Mouse (Mus musculus) heart, embryonic 11.5 days (tissue): ENCODE measurements around the gene U2af2. TPM values are rescaled to one million over a fixed set of nuclear protein-coding genes. Genes with fewer than 3 reads are reported as not detected.
"Not testable (repeated sequence)": the region's sequence is repeated elsewhere in the genome, so short reads cannot be mapped to it uniquely, and the experiment has no call there.

Experiments used
- ATAC-seq: fragments of 200-750 bp; cut with Nextera tagmentation; replicated peaks from 2 replicates; pipeline ENCODE4 v1.8.0; 2017; ENCODE audit warnings: moderate library complexity; ENCODE audit not compliant: insufficient number of reproducible peaks, low FRiP score, low TSS enrichment
- H3K27ac ChIP-seq: fragments of 300-500 bp; sonication (generic); 2 replicates; pipeline ENCODE4 v1.5.1; 2014; ENCODE audit warnings: mild to moderate bottlenecking, low read depth, low read length
- H3K27me3 ChIP-seq: fragments of 300-500 bp; sonication (generic); 2 replicates; pipeline ENCODE4 v1.6.1; 2014; ENCODE audit warnings: mild to moderate bottlenecking, low read length, mixed read lengths; ENCODE audit not compliant: control insufficient read depth, insufficient read depth
- H3K36me3 ChIP-seq: fragments of 300-500 bp; sonication (generic); 2 replicates; pipeline ENCODE4 v1.6.1; 2014; ENCODE audit warnings: mild to moderate bottlenecking, low read length, moderate library complexity, mixed read lengths; ENCODE audit not compliant: control insufficient read depth, insufficient read depth
- H3K4me1 ChIP-seq: fragments of 300-500 bp; sonication (generic); 2 replicates; pipeline ENCODE4 v1.6.1; 2014; ENCODE audit warnings: low read length; ENCODE audit not compliant: control insufficient read depth, insufficient read depth
- H3K4me2 ChIP-seq: fragments of 300-500 bp; sonication (generic); 2 replicates; pipeline ENCODE4 v1.6.1; 2014; ENCODE audit warnings: mild to moderate bottlenecking, moderate library complexity
- H3K4me3 ChIP-seq: fragments of 300-500 bp; sonication (generic); 2 replicates; pipeline ENCODE4 v1.5.1; 2014; ENCODE audit warnings: low read depth, low read length
- H3K9ac ChIP-seq: fragments of 300-500 bp; sonication (generic); 2 replicates; pipeline ENCODE4 v1.6.1; 2014; ENCODE audit warnings: mild to moderate bottlenecking, low read depth, low read length, moderate library complexity
- H3K9me3 ChIP-seq: fragments of 300-500 bp; sonication (generic); replicated peaks from 2 replicates; pipeline ENCODE4 v1.6.1; 2016; ENCODE audit warnings: low read length; ENCODE audit not compliant: control insufficient read depth
- WGBS: fragments of 180-500 bp; shearing (Covaris S2); extraction: QIAGEN DNeasy Blood & Tissue Kit; methylation state at CpG from one replicate; pipeline ENCODE4 v1.1.7; 2014; ENCODE audit not compliant: insufficient replicate concordance; 5-methylcytosine and 5-hydroxymethylcytosine counted together
- polyA plus RNA-seq: library from polyadenylated mRNA; unstranded; fragments of >200 nt; fragmentation: Nextera tagmentation; extraction: Ambion mirVana; gene quantifications from 2 replicates; pipeline ENCODE4 v1.2.1, GENCODE M21; 2014

U2af2 gene
- polyA plus RNA-seq, 1 experiment from 2014 or later = 85.5 TPM

DNA sequence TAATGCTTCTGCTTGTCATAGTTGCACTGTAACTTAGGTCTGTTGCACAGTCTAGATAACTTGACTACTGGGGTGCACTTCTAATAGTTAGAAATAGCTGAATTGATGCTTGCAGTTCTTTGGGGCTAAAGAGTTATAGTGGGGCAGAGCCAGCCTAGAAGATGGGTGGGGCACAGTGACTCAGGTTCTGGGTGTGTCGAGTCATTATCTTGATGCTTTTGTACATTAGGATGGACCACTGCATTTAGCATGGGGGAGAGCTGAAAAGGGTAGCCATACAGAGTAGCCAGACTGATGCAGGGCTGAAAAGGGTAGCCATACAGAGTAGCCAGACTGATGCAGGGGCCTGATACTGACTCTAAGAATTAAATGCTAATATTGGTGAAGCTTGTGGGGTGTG is 11.6 kb downstream of the U2af2 start:
- Histone ChIP-seq H3K4me2 (peak overlapping the region; percentile 19; the same call in 1 of the 2 replicates), H3K27me3 (no peaks in the 10 kb centered on the region), H3K9ac (no peak overlapping the region), H3K4me3 (no peak overlapping the region), H3K27ac (no peak overlapping the region), H3K36me3 (peaks cover 61% of the 10 kb centered on the region), H3K4me1 (peaks cover 2% of the 10 kb centered on the region; the same call in 1 of the 2 replicates), H3K9me3 (no peaks in the 10 kb centered on the region)
- no peak; the same call in 1 of the 2 replicates for ATAC-seq
- 72% methylated on average over 1 of the region's 1 CpGs for WGBS

DNA sequence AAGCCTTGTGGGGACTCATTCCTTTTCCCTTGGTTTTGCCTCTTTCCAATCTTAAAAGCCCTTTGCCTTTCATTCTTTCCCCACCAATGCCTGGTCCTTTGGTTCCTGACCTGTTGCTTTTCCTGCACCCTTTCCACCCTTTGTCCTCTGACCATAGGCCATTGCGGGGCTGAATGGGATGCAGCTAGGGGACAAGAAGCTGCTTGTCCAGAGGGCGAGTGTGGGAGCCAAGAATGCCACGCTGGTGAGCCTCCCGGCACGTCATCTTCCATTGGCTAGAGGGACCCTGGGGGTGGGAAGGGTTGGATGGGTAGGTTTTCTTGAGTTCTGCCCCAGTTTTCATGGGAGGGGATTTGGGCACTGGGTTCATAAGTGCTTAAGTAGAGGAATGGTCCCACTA is 13.0 kb downstream of the U2af2 start:
- no peak for ATAC-seq
- Histone ChIP-seq H3K9ac (no peak overlapping the region), H3K9me3 (no peaks in the 10 kb centered on the region), H3K4me1 (peaks cover 2% of the 10 kb centered on the region; the same call in 1 of the 2 replicates), H3K36me3 (peaks cover 53% of the 10 kb centered on the region), H3K4me2 (no peak overlapping the region), H3K4me3 (no peak overlapping the region), H3K27ac (no peak overlapping the region), H3K27me3 (no peaks in the 10 kb centered on the region)
- 93% methylated on average over 5 of the region's 5 CpGs for WGBS

DNA sequence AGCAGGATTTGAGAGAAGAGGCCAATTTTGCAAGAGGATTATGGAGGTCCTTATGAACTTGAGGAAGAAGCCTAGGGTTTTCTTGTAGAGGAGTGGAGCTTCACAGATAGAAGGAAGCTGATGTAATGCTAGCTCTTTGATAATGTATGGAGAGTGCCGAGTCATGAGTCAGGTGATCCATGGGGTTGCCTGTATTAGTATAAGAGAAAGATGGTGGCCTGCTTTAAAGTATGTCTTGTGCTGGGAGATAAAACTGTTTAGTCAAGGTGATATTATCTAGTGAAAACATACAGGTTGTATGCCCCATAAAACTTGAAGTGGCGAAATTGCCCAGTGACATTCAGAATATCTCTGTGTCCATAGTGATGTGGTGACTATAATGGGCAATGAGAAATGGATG is 15.0 kb downstream of the U2af2 start:
- 76% methylated on average over 2 of the region's 2 CpGs for WGBS
- H3K4me3 ChIP-seq = no peak overlapping the region

DNA sequence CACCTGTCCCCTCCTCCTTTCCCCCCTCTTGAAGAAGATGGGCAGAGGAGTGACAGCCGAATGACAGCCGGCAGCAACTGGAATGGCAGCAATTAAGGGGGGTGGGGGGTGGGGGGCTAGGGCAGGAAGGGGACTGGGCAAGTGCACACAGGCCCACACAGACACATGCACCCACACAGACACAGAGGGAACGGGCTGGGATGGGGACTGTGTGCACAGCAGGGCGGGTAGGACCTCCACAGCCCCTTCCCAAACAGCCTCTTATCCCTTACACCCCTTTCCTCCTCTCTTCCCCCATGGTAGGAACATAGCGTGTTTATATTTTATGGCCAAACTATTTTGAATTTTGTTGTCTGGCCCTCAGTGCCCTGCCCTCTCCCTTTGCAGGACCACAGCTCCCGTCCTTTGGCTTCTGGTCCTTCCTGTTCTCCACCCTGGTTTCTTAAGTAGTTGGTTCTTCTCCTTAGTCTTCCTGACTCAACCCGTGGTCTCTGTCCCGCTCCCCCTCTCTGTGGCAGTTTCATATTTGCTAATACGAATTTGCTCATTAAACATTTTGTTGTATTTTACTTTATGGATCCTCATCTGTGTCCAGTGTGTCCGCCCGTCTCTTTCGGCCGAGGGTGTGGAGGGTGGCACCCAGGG is 17.5 kb downstream of the U2af2 start:
- 0 out of 2 replicates have a peak, but pooled peaks have one; percentile 7 for ATAC-seq
- peak overlapping the region; percentile 81 for H3K4me3 ChIP-seq
- H3K4me1 ChIP-seq = peaks cover 15% of the 10 kb centered on the region
- H3K4me2 ChIP-seq = peak overlapping the region; percentile 70
- H3K27ac ChIP-seq = peak overlapping the region; percentile 95
- peak overlapping the region; percentile 91; the same call in 1 of the 2 replicates for H3K9ac ChIP-seq
- H3K9me3 ChIP-seq, H3K27me3 ChIP-seq: not testable (repeated sequence)
- peaks cover 21% of the 10 kb centered on the region for H3K36me3 ChIP-seq
- 50% methylated on average over 9 of the region's 13 CpGs for WGBS

More for the DNA sequence above, 15.0 kb downstream of the U2af2 start:
- ATAC-seq = no peak
- Histone ChIP-seq H3K9me3 (no peaks in the 10 kb centered on the region), H3K4me1 (peaks cover 12% of the 10 kb centered on the region), H3K27me3 (no peaks in the 10 kb centered on the region), H3K4me2 (no peak overlapping the region), H3K9ac (no peak overlapping the region), H3K36me3 (peaks cover 34% of the 10 kb centered on the region), H3K27ac (no peak overlapping the region)

DNA sequence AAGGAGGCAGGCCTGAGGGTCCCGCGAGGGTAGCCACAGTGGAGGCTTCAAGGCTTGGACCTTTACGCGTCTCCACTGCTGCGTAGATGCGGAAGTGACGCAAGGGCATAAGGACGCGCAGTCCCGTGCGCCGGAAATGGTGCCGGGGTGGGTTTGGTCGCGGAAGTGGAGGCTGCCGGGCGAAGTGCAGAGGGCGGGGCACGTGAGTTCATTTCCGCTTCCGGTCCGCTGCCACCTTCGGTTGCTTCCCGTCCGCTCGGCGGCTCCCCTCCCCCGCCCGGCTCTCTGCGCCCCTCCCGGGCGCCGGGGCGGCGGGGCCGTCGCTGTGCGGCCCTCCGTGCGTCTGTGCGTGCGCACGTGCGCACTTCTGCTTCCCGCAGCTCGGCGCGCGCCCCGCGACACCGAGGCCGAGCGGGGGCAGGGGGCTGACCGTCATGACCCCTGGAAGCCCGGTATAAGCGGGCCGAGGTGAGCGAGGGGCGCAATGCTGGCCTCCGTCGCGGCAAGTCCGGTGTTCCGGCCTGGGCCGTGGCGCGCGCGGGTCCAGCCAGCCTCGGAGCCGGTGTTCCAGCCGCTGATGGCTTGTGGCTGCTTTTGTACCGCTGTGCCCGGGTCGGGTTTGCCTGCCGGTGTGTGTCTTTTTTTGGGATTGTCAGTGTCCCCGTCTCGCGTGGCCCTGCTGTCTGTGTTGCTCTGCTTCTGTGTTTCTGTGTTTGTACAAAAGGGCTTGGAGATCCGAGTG is 18.2 kb downstream of the U2af2 start, which contains the start of gene Epn1:
Epn1 (plus strand) TSS at position 226 of the 742 bp plus-strand sequence.
- H3K4me1 ChIP-seq = peaks cover 15% of the 10 kb centered on the region
- ATAC-seq = peak; percentile 95
- peaks cover 19% of the 10 kb centered on the region for H3K36me3 ChIP-seq
- H3K27ac ChIP-seq = peak within 1 kb of the TSS; percentile 95
- no peaks in the 10 kb centered on the region for H3K27me3 ChIP-seq
- no peaks in the 10 kb centered on the region for H3K9me3 ChIP-seq
- peak within 1 kb of the TSS; percentile 91 for H3K9ac ChIP-seq
- H3K4me3 ChIP-seq = peak within 1 kb of the TSS; percentile 81
- under 1% methylated on average over 81 of the region's 81 CpGs for whole genome bisulfite sequencing
- H3K4me2 ChIP-seq = peak within 1 kb of the TSS; percentile 70

DNA sequence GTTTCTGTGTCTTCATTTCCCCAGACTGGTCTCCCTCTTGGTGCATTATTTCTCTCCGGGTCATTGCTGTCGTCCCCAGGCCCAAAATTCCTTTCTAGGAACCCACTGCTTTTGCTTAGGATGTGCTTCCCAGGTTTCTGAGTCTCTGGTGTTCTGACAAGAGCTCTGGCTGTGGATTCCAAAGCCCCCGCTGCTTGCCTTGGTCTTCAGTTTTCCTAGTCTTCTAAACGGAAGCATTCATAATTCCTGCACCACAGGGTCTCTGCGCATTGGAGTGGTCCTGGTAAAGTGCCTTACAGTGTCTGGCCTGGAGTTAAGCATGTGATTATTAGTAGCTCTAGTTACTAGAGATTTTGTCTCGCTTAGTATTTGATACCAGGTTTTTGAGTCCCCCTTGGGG is 18.9 kb downstream of the U2af2 start:
- H3K27ac ChIP-seq = peak overlapping the region; percentile 95
- H3K9me3 ChIP-seq = no peaks in the 10 kb centered on the region
- peak overlapping the region; percentile 91 for H3K9ac ChIP-seq
- ATAC-seq = no peak
- H3K36me3 ChIP-seq = peaks cover 21% of the 10 kb centered on the region; the same call in 1 of the 2 replicates
- H3K4me2 ChIP-seq = peak overlapping the region; percentile 70
- no peaks in the 10 kb centered on the region for H3K27me3 ChIP-seq
- peak overlapping the region; percentile 81 for H3K4me3 ChIP-seq
- H3K4me1 ChIP-seq = peaks cover 18% of the 10 kb centered on the region
- WGBS = 17% methylated on average over 6 of the region's 6 CpGs

DNA sequence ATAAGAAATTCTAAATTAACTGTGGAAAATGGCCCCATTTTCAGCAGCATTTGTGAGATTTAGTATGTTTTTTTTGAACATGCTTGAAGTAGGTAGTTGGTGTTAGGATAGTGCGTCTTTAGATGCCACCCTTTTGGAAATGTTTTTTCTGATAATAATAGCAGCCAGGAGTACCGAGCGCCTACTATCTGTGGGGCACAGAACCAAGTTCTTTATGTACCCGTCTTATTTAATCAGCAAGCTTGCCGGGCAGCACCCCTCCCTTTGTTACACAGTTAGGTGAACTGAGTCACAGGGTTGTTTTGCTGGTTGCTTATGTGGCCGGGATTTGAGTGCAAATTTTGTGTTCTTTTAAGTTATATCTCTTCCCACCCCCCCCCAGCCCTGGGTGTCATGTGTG is 19.3 kb downstream of the U2af2 start:
- peak overlapping the region; percentile 95 for H3K27ac ChIP-seq
- H3K27me3 ChIP-seq = no peaks in the 10 kb centered on the region
- H3K4me2 ChIP-seq = peak overlapping the region; percentile 70
- H3K36me3 ChIP-seq = peaks cover 20% of the 10 kb centered on the region; the same call in 1 of the 2 replicates
- ATAC-seq = no peak
- H3K4me3 ChIP-seq = peak overlapping the region; percentile 81
- peak overlapping the region; percentile 91 for H3K9ac ChIP-seq
- H3K4me1 ChIP-seq = peaks cover 16% of the 10 kb centered on the region
- 49% methylated on average over 6 of the region's 6 CpGs for WGBS
- no peaks in the 10 kb centered on the region for H3K9me3 ChIP-seq

DNA sequence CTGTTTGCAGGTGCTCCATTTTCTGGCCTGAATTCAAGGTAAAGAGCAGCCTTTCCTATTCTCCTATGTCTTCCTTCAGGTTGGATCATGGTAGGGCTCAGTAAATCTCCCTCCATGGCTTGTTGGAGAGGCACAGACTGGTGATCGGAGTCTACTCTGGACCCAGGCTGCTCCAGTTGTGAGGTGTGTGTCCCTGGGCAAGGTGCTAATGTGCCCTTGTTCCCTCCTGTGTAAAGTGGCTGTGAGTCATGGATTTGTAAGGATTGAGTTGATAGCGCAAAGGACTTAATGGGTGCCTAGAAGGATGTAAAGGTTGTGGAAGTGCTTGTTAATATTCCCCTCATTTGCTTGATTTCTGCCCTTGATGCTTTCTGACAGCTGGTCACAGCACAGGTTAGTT is 20.0 kb downstream of the U2af2 start:
- Histone ChIP-seq H3K27ac (no peak overlapping the region), H3K4me3 (peak overlapping the region; percentile 81; the same call in 1 of the 2 replicates), H3K9me3 (no peaks in the 10 kb centered on the region), H3K27me3 (no peaks in the 10 kb centered on the region), H3K4me1 (peaks cover 15% of the 10 kb centered on the region), H3K9ac (no peak overlapping the region), H3K4me2 (peak overlapping the region; percentile 70), H3K36me3 (peaks cover 17% of the 10 kb centered on the region; the same call in 1 of the 2 replicates)
- WGBS = 87% methylated on average over 2 of the region's 2 CpGs
- no peak for ATAC-seq
